Mouse (Mus musculus) brain, embryonic 14.5 days (tissue): ENCODE data around the gene Arl5c. TPM values are rescaled to one million over a fixed set of nuclear protein-coding genes. Genes with fewer than 3 reads are reported as not detected.

Experiments
- DNase-seq: peaks from one replicate; pipeline ENCODE4 v3.0.0-alpha.2; 2011; ENCODE audit warnings: low read depth
- CTCF ChIP-seq: fragments of 200-500 bp; IDR thresholded peaks from 2 replicates; pipeline ENCODE4 v1.5.1; 2012; ENCODE audit warnings: inconsistent platforms, mild to moderate bottlenecking, moderate library complexity, borderline replicate concordance; ENCODE audit not compliant: insufficient read depth, insufficient read length; ENCODE audit errors: extremely low read depth
- POLR2A ChIP-seq: fragments of 200-500 bp; IDR thresholded peaks from 2 replicates; pipeline ENCODE4 v1.6.1; 2012; ENCODE audit warnings: mild to moderate bottlenecking, inconsistent platforms, borderline replicate concordance; ENCODE audit not compliant: poor library complexity, insufficient read depth, insufficient read length, severe bottlenecking; ENCODE audit errors: extremely low read depth
- polyA plus RNA-seq: library from polyadenylated mRNA; depleted of rRNA; stranded (reverse); fragments of >200 nt; gene quantifications from 2 replicates; pipeline ENCODE4 v1.2.3, GENCODE M21; 2012

The Arl5c gene
- polyA plus RNA-seq, 1 experiment: 0.89 TPM

DNA sequence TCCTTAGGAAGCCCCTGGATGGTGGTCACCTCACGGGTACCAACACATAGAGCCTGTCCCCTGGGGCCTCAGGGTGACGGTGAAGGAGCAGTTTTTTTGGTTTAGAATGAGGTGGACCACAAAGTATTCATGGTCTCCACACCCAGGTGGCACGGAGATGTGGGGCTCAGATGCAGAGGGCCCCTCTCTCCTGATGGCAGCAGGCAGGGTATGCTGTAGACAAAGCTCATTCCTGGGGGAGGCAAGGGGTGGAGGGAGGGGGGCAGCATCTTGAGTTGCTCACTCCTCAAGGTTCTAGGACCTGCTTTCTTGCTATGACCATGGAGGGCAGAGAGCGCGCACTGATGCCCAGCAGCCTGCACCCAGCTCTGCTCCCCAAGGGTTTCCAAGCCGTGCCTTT, 6.0 kb upstream of the Arl5c start:
- TF ChIP-seq CTCF: no peak
- TF ChIP-seq POLR2A: no peak
- no peak for DNase-seq

DNA sequence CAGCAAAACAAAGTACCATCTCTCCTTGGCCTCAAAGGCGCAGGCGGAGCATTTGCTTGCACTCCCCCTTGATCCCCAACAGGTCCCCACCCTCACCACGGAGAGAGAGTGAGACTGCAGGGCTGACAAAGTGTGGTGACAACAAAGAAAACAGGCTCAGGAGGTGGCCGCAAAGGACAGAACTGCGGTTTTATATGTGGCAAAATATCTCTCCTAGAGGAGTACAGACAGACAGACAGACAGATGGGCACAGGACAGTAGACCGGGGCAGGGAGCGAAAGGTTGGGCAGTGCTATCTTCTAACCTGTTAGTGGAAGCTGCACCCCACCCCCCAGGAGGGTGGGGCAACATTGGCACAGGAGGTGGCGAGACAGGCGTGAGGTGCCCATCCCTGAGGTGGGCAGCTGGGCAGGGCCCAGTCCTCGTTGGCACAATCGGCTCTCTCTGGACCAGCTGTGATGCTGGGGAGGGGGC, 5.4 kb upstream of the Arl5c start:
- TF ChIP-seq CTCF (no peak), POLR2A (no peak)
- no peak for DNase-seq

DNA sequence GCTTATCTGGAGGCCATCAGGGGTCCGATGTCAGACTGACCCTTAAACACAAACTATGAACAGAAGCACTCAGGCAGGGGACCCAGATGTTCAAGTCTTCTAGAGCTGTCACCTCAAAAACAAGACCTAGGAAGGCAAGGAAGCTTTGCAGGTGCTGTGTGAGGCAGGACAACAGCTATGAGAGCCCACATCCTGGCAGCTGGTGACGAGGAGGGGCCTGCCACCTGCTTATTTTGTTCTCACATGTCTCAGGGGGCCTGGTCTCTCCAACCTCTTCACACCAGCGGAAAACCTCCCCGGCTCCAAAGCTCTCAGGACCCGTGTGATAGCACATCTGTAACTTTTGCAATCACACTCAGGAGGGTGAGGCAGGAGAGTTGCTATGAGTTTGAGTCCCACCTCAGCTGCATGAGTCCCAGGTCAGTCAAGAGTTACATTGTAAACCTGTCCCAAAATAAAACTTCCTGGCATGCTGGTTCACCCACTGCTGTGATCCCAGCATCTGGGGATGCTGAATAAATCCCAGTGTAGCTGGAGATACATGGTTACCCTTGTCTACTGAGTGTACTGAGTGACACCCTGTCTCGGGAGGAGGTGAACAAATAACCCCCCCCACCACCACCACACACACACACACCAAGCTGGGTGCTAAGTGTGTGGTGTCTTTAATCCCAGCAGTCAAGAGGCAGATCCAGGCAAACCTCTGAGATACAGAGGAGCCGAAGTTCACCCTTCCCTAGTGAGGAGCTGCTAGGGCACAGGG, 4.6 kb upstream of the Arl5c start:
- no peak for DNase-seq
- TF ChIP-seq POLR2A (no peak), CTCF (no peak)

DNA sequence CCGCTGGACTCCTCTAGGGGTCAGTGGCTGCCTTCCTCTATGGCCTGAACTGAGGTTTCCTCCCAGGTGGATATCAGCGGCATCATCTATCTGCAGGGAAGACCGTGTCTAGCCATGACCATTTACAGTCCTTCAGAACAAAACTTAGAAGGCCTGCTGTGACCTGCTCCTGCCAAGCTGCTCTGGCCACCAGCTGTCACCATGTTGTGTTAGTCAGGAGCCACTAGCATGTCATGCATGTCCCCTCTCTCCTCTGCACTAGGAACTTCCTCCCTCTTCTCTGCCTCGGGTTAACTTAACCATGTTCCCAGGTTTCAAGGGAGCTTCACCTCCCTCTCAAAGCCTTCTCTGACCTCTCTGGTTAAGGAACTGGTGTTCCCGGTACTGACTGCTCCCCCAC, 3.8 kb upstream of the Arl5c start:
- TF ChIP-seq CTCF: no peak
- no peak for TF ChIP-seq POLR2A
- DNase-seq: no peak

DNA sequence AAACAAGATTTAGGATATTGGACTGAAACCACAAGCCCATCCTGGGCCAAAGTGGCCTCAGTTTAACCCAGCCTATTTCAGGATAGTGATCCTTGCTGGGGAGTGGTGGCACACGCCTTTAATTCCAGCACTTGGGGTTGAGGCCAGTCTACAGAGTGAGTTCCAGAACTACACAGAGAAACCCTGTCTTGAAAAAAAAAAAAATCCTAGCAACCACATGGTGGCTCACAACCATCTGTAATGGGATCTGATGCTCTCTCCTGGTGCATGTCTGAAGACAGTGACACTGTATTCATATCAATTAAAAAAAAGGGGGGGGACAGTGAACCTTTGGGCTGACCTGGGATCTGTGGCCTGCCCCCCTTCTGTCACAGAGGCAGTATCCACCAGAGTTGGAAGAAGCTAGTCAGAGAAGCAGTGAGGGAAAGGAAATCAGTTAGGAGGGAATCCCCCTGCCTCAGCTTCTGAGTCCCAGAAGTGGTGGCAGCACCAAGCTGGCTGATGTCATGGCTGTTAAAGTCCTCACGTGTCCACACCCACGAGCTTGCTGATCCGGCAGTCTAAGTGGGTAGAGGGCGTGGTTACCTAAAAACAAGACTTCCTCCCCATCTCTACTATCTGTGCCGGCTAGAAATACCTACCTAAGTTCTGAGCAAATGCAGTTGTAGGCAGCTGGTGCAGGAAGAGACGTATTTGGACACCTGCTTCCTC, 3.1 kb upstream of the Arl5c start:
- no peak for TF ChIP-seq POLR2A
- no peak for TF ChIP-seq CTCF
- no peak for DNase-seq

DNA sequence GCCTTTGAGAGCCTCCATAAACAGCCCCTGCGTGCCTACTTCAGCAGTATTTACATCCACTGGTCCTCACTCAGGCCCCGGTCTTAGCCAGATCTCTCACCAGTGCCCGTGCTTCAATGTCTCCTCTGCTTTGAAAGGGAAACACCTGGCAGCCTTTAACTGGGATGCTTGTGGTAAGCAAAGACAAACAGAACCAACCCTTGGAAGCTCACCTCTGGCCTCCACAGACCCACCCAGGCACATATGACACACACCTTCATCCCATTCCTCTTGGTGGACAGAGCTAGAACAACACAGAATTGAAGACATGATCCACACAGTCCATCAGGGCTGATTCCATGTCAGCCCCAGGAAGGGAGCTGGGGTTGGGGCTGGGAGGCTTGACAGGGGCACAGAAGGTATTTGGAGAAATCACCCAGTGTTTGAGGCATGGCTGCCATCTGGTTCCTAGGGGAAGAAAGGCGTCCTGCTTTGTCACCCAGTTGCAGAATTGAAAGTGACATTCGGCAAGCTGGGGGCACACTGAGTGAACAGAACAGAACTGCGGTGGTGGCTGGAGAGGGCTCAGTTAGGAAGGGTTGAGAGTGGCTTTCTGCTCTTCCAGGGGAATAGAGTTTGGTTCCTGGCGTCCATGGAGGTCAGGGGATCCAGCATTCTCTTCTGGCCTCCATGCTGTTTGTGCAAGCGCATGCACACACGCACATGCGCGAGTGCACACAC, 2.3 kb upstream of the Arl5c start:
- no peak for TF ChIP-seq POLR2A
- TF ChIP-seq CTCF: no peak

DNA sequence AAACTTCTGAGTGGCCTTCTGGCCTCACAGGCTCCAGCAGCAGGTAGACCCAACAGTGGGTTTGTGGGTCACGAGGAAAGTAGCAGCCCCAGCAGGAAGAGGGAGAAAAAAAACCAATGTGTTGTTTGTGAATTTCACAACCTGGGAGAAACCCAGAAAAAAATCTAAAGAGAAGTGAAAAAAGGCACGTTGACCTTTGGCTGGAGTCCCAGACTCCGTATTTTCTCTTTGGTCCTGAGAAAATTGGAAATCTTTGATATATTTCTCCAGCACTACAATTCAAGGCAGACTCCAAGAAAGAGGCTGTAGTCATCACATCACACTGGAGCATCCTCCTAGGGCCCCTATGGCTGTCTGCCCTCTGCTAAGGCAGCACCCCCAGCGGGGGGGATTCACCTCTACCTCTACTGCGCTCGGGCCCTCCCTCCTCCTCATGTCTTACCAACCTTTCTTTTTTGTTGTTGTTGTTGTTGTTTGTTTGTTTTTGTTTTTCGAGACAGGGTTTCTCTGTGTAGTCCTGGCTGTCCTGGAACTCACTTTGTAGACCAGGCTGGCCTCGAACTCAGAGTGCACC, 1.5 kb upstream of the Arl5c start:
- DNase-seq: no peak
- TF ChIP-seq CTCF (no peak), POLR2A (no peak)

More for the DNA sequence above, 2.3 kb upstream of the Arl5c start:
- DNase-seq: no peak

DNA sequence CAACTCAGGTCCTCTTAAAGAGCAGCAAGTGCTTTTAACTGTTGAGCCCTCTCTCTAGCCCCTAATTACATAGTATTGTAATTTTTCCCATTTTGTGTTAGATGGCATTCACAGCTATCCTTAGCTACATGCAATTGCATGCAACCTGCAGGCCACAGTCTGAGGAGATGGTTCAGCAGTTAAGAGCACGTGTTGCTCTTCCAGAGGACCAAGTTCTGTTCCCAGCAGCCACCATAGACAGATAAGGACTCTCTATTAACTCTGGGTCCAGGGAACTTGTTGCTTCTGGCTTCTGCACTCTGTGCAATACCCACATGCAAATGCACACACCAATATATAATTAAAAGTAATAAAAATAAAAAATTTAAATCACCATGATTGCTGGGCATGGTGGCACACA, 710 bp upstream of the Arl5c start:
- TF ChIP-seq CTCF (no peak), POLR2A (no peak)
- no peak for DNase-seq

DNA sequence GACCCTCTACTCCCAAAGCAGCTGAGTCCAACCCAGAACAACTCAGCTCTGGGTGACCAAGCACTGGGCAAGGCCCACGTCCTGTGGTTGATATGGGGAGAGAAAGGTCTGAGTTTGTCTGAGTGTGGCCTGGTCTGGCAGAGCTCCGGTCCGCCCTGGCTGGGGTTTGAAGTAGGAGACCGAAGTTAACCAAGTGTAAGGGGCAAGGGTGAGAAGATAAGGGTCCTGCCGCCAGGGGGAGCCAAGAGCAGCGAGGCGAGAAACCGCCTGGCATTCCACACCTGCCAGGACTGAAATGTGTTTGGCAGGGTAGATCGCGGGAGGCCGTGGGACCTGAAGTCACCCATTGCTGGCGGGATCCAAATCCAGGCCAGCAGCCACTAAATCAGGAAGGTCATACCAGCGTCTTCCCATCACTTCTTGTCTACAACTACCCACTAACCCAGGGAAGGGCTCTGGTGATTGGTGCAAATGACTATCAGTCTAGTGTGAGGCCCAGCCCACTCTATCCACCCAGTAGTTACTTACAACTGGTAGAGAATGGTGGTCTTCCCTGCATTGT, 1.4 kb downstream of the Arl5c start:
- DNase-seq: peak; percentile 73

DNA sequence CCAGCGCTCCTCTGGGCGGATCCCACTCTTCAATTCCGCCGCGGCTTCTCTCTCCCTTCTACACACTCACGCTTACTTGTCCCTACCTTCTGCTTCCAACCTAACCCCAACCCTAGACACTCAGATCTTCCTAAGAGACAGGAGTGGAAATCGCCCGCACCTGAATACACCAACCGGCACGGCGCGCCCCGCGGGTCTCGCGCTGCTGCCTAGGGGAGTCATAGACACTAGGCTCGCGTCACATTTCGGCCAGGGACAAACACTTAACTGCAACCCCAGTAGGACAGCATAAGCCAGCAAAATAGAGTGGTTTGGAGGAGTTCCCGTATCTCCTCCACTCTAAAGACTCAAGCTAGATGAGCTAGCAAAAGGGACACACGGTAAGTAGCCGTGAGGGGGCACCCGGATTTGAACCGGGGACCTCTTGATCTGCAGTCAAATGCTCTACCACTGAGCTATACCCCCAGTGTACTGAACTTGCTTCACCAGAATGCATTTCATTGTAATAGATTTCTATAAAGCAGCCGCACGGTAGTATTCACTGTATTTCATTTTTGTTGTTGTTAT, 7.4 kb downstream of the Arl5c start:
- TF ChIP-seq CTCF (no peak), POLR2A (no peak)
- DNase-seq: peak; percentile 94

More for the DNA sequence above, 1.4 kb downstream of the Arl5c start:
- TF ChIP-seq POLR2A (no peak), CTCF (peak; percentile 72)

DNA sequence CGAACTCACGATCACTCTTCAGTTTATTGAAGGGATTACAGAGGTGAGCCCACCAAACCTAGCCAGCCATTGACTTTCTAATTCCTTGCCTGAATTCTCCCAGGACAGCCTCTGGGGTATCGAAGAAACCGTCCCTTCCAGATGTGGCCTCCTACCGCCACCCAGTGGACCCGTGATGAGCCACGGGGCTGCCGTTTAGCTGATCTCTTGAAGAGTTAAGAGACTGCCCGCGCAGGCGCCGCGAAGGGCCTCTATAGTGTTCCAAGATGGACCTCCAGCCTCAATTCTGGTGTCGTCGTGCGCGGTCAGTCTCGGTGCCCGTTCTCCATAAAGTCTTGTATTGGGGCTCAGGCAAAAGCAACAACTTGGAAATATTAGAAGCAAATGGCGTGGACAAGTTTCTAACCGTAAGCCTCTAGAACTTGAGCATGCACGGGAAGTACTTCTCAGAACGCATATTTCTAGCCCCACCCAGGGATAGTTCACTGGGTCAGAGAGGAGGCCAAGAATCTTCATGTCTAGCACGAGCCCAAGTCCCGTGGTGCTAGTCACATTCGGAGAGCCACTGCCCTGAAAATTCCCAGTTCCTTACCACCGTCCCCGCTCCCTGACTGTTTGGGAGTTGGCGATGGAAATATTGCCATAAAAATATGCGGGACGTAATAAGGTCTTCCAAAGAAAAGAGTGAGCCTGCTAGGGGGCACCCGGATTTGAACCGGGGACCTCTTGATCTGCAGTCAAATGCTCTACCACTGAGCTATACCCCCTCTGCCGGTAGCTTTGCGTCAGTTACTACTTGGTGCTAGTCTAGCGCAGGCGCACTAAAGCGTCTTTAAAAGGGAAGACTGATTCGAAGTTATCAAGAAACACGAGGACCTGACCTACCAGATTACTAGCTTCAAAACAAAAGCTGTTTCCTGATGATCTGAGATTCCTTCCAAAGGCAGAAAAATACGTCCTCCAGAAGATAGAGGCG, 8.1 kb downstream of the Arl5c start:
- peak; percentile 95 for DNase-seq
- TF ChIP-seq CTCF (peak; percentile 75), POLR2A (no peak)
